Mouse (Mus musculus) intestine, embryonic 16.5 days (tissue): ENCODE data around the gene Gcnt1. TPM values are rescaled to one million over a fixed set of nuclear protein-coding genes. Genes with fewer than 3 reads are reported as not detected.

Experiments used
- ATAC-seq: fragments of 200-750 bp; cut with Nextera tagmentation; 2 replicates; pipeline ENCODE4 v1.8.0; 2017; ENCODE audit warnings: moderate TSS enrichment, moderate library complexity
- H3K27ac ChIP-seq: fragments of 300-500 bp; sonication (generic); 2 replicates; pipeline ENCODE4 v1.5.1; 2014; ENCODE audit warnings: mild to moderate bottlenecking, low read length
- H3K27me3 ChIP-seq: fragments of 300-500 bp; sonication (generic); replicated peaks from 2 replicates; pipeline ENCODE4 v1.6.1; 2014; ENCODE audit warnings: low read length, control low read depth, mixed read lengths; ENCODE audit not compliant: control insufficient read depth, insufficient read depth
- H3K36me3 ChIP-seq: fragments of 300-500 bp; sonication (generic); 2 replicates; pipeline ENCODE4 v1.6.1; 2014; ENCODE audit warnings: low read length, control low read depth; ENCODE audit not compliant: control insufficient read depth, insufficient read depth
- H3K4me1 ChIP-seq: fragments of 300-500 bp; sonication (generic); 2 replicates; pipeline ENCODE4 v1.6.1; 2014; ENCODE audit warnings: low read length, control low read depth, mixed read lengths; ENCODE audit not compliant: control insufficient read depth, insufficient read depth
- H3K4me2 ChIP-seq: fragments of 300-500 bp; sonication (generic); 2 replicates; pipeline ENCODE4 v1.6.1; 2014; ENCODE audit warnings: low read depth, low read length, control low read depth
- H3K4me3 ChIP-seq: fragments of 300-500 bp; sonication (generic); 2 replicates; pipeline ENCODE4 v1.5.1; 2014; ENCODE audit warnings: mild to moderate bottlenecking, low read length
- H3K9ac ChIP-seq: fragments of 300-500 bp; sonication (generic); 2 replicates; pipeline ENCODE4 v1.6.1; 2014; ENCODE audit warnings: low read depth, low read length
- H3K9me3 ChIP-seq: fragments of 300-500 bp; sonication (generic); 2 replicates; pipeline ENCODE4 v1.6.1; 2016; ENCODE audit warnings: low read length, control low read depth; ENCODE audit not compliant: control insufficient read depth
- WGBS: fragments of 180-500 bp; shearing (Covaris S2); extraction: QIAGEN DNeasy Blood & Tissue Kit; methylation state at CpG from one replicate; pipeline ENCODE4 v1.1.7; 2014; 5-methylcytosine and 5-hydroxymethylcytosine counted together
- polyA plus RNA-seq: library from polyadenylated mRNA; unstranded; fragments of >200 nt; fragmentation: Nextera tagmentation; extraction: Ambion mirVana; gene quantifications from 2 replicates; pipeline ENCODE4 v1.2.1, GENCODE M21; 2015

Gcnt1 gene
- polyA plus RNA-seq, 1 experiment from 2014 or later = 3.8 TPM

- Histone ChIP-seq H3K4me3 (no peak overlapping the region), H3K27ac (no peak overlapping the region), H3K9me3 (no peaks in the 10 kb centered on the region), H3K4me1 (peaks cover 6% of the 10 kb centered on the region; the same call in 1 of the 2 replicates), H3K36me3 (no peaks in the 10 kb centered on the region), H3K9ac (no peak overlapping the region), H3K4me2 (no peak overlapping the region), H3K27me3 (no peaks in the 10 kb centered on the region)
- ATAC-seq = no peak
- WGBS = 72% methylated on average over 5 of the region's 5 CpGs
Measured at GRCm38 (mm10) chr19:17397922-17398321, 25.3 kb upstream of the Gcnt1 start.

DNA sequence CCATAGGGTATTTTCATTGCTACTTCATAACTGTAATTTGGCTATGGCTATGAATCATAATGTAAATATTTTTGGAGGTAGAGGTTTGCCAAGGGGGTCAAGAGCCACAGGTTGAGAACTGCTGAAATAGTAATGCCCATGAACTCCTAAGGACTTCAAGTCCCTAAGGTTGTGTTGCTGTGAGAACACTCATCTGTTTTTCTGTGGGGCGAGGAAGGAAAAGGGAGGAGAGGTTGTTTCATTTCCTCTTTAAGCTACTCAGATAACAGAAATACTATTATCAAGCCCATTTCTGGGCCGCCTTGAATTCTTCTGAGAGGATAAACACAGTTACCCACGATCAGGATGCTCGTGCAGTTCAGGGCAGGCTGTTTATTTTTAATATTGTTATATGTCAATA, 24.2 kb upstream of the Gcnt1 start:
- no peak for ATAC-seq
- WGBS = 87% methylated on average over 4 of the region's 4 CpGs

DNA sequence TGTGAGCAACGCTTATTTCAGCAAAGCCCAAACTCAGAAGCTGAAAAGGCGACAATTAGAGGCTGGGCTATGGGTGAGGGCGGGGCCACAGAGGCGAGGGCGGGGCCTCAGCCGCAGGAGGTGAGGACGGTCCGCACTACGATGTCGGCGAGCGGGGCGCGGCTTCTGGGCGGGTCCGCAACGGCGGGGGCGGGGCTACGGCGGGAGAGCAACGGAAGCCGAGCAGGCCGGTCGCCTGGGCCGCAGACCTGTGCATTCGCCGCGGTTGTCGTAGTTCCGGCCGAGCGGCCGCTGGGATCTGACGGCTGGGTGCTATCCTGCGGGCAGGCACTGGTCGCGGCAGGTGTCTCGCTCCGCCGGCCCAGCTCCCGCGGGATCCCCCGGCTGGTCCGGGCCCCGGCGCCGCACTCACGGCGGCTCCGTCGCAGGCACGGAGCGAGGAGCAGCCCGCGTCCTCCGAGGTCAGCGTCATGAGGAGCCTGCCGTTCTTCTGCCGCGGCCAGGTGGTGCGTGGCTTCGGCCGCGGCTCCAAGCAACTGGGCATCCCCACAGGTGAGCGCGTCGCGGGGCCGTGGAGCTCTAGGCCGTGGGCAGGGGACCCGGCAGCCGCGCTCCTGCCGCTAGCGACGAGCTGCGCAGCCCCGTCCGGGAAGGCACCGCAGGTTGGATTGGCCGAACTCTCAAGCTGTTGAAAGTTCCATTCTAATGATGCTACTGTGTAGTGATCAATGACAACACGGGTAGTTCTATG, 21.4 kb upstream of the Gcnt1 start, which contains the start of gene Rfk:
TSS of gene Rfk (plus strand) at position 203 of the 751 bp plus-strand sequence.
- no peaks in the 10 kb centered on the region for H3K36me3 ChIP-seq
- under 1% methylated on average over 83 of the region's 83 CpGs for WGBS
- H3K9ac ChIP-seq = peak within 1 kb of the TSS; percentile 92
- peak within 1 kb of the TSS; percentile 88 for H3K4me3 ChIP-seq
- peak within 1 kb of the TSS; percentile 78 for H3K27ac ChIP-seq
- H3K9me3 ChIP-seq = no peaks in the 10 kb centered on the region
- peak; percentile 98 for ATAC-seq
- peak within 1 kb of the TSS; percentile 53 for H3K4me2 ChIP-seq
- no peaks in the 10 kb centered on the region for H3K27me3 ChIP-seq
- peaks cover 6% of the 10 kb centered on the region; the same call in 1 of the 2 replicates for H3K4me1 ChIP-seq

More for the DNA sequence above, 24.2 kb upstream of the Gcnt1 start:
- Histone ChIP-seq H3K36me3 (no peaks in the 10 kb centered on the region), H3K9ac (no peak overlapping the region), H3K9me3 (no peaks in the 10 kb centered on the region), H3K27me3 (no peaks in the 10 kb centered on the region), H3K27ac (no peak overlapping the region), H3K4me1 (peaks cover 6% of the 10 kb centered on the region; the same call in 1 of the 2 replicates), H3K4me3 (no peak overlapping the region), H3K4me2 (no peak overlapping the region)

GRCm38 (mm10) chr19:17392866-17393265, 20.2 kb upstream of the Gcnt1 start:
- peak overlapping the region; percentile 88; the same call in 1 of the 2 replicates for H3K4me3 ChIP-seq
- no peak for ATAC-seq

DNA sequence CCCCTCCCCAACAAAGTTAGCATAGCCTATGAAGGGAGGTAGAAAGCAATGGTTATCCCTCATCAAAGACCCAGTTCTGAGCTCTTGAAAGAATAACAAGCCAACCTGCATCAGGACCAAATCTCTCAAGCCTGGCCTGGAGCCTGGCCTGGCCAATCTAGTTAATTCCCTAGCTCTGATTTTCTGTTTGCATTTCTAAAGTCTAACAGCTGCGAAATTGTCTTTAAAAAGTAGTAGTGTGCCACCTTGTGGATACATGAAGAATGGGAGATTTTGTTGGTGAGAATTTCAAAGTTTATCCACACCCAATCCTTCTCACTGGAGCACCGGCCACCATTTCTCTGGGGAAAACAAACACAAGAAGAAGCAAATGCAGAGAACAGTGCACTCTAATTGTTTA, 15.8 kb upstream of the Gcnt1 start:
- Histone ChIP-seq H3K9ac (no peak overlapping the region), H3K4me2 (no peak overlapping the region), H3K27ac (no peak overlapping the region), H3K4me3 (no peak overlapping the region), H3K9me3 (no peaks in the 10 kb centered on the region), H3K36me3 (no peaks in the 10 kb centered on the region), H3K27me3 (no peaks in the 10 kb centered on the region), H3K4me1 (no peaks in the 10 kb centered on the region)
- no peak for ATAC-seq
- WGBS = 3% methylated on average over 2 of the region's 2 CpGs

More at GRCm38 (mm10) chr19:17392866-17393265, 20.2 kb upstream of the Gcnt1 start:
- H3K36me3 ChIP-seq = no peaks in the 10 kb centered on the region
- peaks cover 6% of the 10 kb centered on the region; the same call in 1 of the 2 replicates for H3K4me1 ChIP-seq
- H3K4me2 ChIP-seq = peak overlapping the region; percentile 53; the same call in 1 of the 2 replicates
- H3K27ac ChIP-seq = no peak overlapping the region
- H3K9ac ChIP-seq = no peak overlapping the region
- 7% methylated on average over 3 of the region's 3 CpGs for WGBS
- no peaks in the 10 kb centered on the region for H3K27me3 ChIP-seq
- H3K9me3 ChIP-seq = no peaks in the 10 kb centered on the region

DNA sequence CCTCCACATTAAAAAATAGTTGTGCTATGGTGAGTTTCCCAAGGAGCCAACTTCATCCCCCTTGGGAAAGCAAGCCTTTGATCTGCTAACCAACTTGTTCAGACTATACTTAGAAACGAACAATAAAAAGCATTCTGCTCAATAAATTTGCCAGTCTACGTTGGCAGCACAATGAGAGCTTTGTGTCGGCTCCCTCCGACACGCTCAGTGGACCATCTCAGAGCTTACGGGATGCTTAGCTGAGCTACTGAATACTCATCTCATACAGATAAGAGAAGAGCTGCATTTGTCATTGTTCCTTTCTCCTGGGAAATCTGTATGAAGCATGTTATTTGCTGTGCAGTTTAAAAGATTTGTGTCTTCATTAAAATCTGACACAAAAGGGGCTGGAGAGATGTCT, 13.8 kb upstream of the Gcnt1 start:
- no peaks in the 10 kb centered on the region for H3K27me3 ChIP-seq
- ATAC-seq = no peak
- H3K27ac ChIP-seq = no peak overlapping the region
- H3K4me1 ChIP-seq = no peaks in the 10 kb centered on the region
- no peak overlapping the region for H3K9ac ChIP-seq
- no peaks in the 10 kb centered on the region for H3K9me3 ChIP-seq
- no peaks in the 10 kb centered on the region for H3K36me3 ChIP-seq
- no peak overlapping the region for H3K4me3 ChIP-seq
- H3K4me2 ChIP-seq = no peak overlapping the region
- 68% methylated on average over 6 of the region's 6 CpGs for WGBS

DNA sequence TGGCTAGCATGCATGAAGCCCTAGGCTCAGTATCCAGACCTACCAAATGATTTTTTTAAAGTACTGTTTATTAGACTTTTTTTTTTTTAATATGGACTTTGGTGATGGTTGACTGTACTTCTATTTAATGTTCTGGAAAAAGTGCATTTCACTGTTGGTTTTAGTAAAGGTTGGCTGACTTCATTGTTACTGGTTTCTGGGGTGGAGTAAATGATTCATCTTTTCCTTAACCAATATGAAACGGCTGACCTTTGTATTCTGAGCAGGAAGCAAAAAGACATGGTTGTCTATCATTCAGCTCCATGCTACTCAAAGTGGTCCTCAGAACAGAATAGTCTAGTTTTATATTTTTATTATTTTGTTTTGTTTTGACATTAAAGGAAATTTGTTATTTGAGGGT, 12.8 kb upstream of the Gcnt1 start:
- Histone ChIP-seq H3K4me3 (no peak overlapping the region), H3K36me3 (no peaks in the 10 kb centered on the region), H3K9ac (no peak overlapping the region), H3K27ac (no peak overlapping the region), H3K27me3 (no peaks in the 10 kb centered on the region), H3K4me2 (no peak overlapping the region), H3K4me1 (no peaks in the 10 kb centered on the region), H3K9me3 (no peaks in the 10 kb centered on the region)
- WGBS = 48% methylated on average over 1 of the region's 1 CpGs
- no peak for ATAC-seq

DNA sequence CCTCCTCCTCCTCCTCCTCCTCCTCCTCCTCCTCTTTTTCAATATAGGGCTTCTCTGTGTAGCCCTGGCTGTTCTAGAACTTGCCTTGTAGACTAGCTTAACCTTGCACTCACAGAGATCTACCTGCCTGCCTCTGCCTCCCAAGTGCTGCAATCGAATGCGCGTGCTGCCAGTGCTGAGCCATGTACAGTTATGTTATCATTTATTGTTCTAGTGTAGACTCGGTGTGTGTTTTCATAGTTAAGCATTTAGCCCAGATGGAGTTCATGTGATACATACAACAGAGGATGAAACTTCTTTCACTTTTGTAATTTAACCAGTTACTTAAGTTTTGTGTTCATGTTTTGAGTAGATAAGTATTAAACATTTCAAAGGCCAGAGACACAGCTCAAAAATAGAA, 12.4 kb upstream of the Gcnt1 start:
- Histone ChIP-seq H3K36me3 (no peaks in the 10 kb centered on the region), H3K4me1 (no peaks in the 10 kb centered on the region), H3K4me3 (no peak overlapping the region), H3K27me3 (no peaks in the 10 kb centered on the region), H3K4me2 (no peak overlapping the region), H3K9me3 (no peaks in the 10 kb centered on the region), H3K9ac (no peak overlapping the region), H3K27ac (no peak overlapping the region)
- ATAC-seq = no peak
- WGBS = 90% methylated on average over 4 of the region's 4 CpGs

- Histone ChIP-seq H3K27ac (no peak overlapping the region), H3K4me1 (no peaks in the 10 kb centered on the region), H3K9ac (no peak overlapping the region), H3K4me2 (no peak overlapping the region), H3K27me3 (no peaks in the 10 kb centered on the region), H3K9me3 (no peaks in the 10 kb centered on the region), H3K36me3 (no peaks in the 10 kb centered on the region), H3K4me3 (no peak overlapping the region)
- 85% methylated on average over 6 of the region's 6 CpGs for WGBS
- ATAC-seq = no peak
Measured at GRCm38 (mm10) chr19:17382807-17383397, 10.3 kb upstream of the Gcnt1 start.
